Mouse (Mus musculus) lung, adult 10 weeks (tissue): Measurements from ENCODE around the gene Slc19a3. TPM values are rescaled to one million over a fixed set of nuclear protein-coding genes. Genes with fewer than 3 reads are reported as not detected.

Experiments
- polyA plus RNA-seq: library from polyadenylated mRNA; stranded (reverse); fragments of 350-450 nt; fragmentation: Illumina TruSeq; extraction: RNeasy Lipid Tissue Mini Kit (QIAGEN cat#74804); gene quantifications from one replicate; pipeline ENCODE4 v1.2.3, GENCODE M21; 2014; ENCODE audit warnings: low read depth, low replicate concordance; ENCODE audit not compliant: insufficient read depth

Slc19a3 gene
- 2.5 TPM for polyA plus RNA-seq

GRCm38 (mm10) chr1:83038109-83038672 lies at the start of gene Slc19a3:
Gene Slc19a3, minus strand, starts transcription at chr1:83038448.

GRCm38 (mm10) chr1:83060643-83061042 lies 22.4 kb upstream of the Slc19a3 start, which contains the start of gene Krtap28-13:
Gene Krtap28-13, plus strand, starts transcription at chr1:83060930.

GRCm38 (mm10) chr1:83059278-83059677 lies 21.0 kb upstream of the Slc19a3 start, which contains the start of gene A030005K14Rik:
Gene A030005K14Rik, minus strand, starts transcription at chr1:83059378.

GRCm38 (mm10) chr1:83044882-83045427 lies 6.7 kb upstream of the Slc19a3 start, which contains the start of gene Gm47969:
Gene Gm47969, plus strand, starts transcription at chr1:83044932.

GRCm38 (mm10) chr1:83042380-83042779 lies 4.1 kb upstream of the Slc19a3 start, which contains the start of gene Krtap28-10:
Gene Krtap28-10, minus strand, starts transcription at chr1:83042480.

GRCm38 (mm10) chr1:83000306-83000705 lies 37.9 kb downstream of the Slc19a3 start, which contains the start of gene Gm47959:
Gene Gm47959, plus strand, starts transcription at chr1:83000548.

Other genes starting within 250 kb of the Slc19a3 start
- 30.7 TPM for gene Agfg1, start 199.0 kb downstream of the Slc19a3 start, polyA plus RNA-seq
- gene A030005L19Rik, start 125.1 kb downstream of the Slc19a3 start, polyA plus RNA-seq, result not detected
- not detected for gene A030014E15Rik, start 113.5 kb downstream of the Slc19a3 start, polyA plus RNA-seq
- gene Gm6217, start 107.0 kb downstream of the Slc19a3 start, polyA plus RNA-seq, result not detected
- gene A030003K21Rik, start 95.1 kb downstream of the Slc19a3 start, polyA plus RNA-seq, result not detected
- gene Gm7544, start 82.4 kb downstream of the Slc19a3 start, polyA plus RNA-seq, result not detected
- gene Gm47955, start 78.2 kb downstream of the Slc19a3 start, polyA plus RNA-seq, result not detected
- gene Gm47959, start 37.9 kb downstream of the Slc19a3 start, polyA plus RNA-seq, result not detected
- gene Krtap28-10, start 4.0 kb upstream of the Slc19a3 start, polyA plus RNA-seq, result not detected
- gene Gm47969, start 6.5 kb upstream of the Slc19a3 start, polyA plus RNA-seq, result 0.33 TPM
- not detected for gene A030005K14Rik, start 20.9 kb upstream of the Slc19a3 start, polyA plus RNA-seq
- gene Krtap28-13, start 22.5 kb upstream of the Slc19a3 start, polyA plus RNA-seq, result not detected
- gene Ccl20, start 78.3 kb upstream of the Slc19a3 start, polyA plus RNA-seq, result 1.2 TPM
- 3.6 TPM for gene Daw1, start 121.3 kb upstream of the Slc19a3 start, polyA plus RNA-seq